Mouse (Mus musculus) splenic B cell, adult 2 months (primary cell): ENCODE measurements at regions not wholly inside any gene's neighbourhood (a gene's known extent, or its start where the extent isn't known, plus 50 kb on each side); places are given as distances from the start of the nearest gene placed in this dataset.
A peak's percentile ranks its signal among the peaks of the same experiment; 100 is the strongest.

ENCODE experiments used
- DNase-seq: peaks from one replicate; pipeline ENCODE4 v3.0.0-alpha.2; 2011; ENCODE audit warnings: low read depth, low spot score
- H3K27me3 ChIP-seq: 2 replicates; pipeline ENCODE4 v1.6.1; 2012; ENCODE audit warnings: mild to moderate bottlenecking, low read length, moderate library complexity, mixed read lengths; ENCODE audit not compliant: control insufficient read depth, poor library complexity, insufficient read depth, severe bottlenecking
- H3K36me3 ChIP-seq: 2 replicates; pipeline ENCODE4 v1.6.1; 2012; ENCODE audit warnings: mild to moderate bottlenecking, low read length, moderate library complexity, mixed read lengths; ENCODE audit not compliant: control insufficient read depth, poor library complexity, insufficient read depth, severe bottlenecking

GRCm38 (mm10) chr1:88588747-88589146, 78.9 kb upstream of the Glrp1 start:
- DNase-seq, result no peak
- Histone ChIP-seq H3K27me3 (no peaks in the 10 kb centered on the region), H3K36me3 (no peaks in the 10 kb centered on the region)

- Histone ChIP-seq H3K27me3 (no peaks in the 10 kb centered on the region), H3K36me3 (no peaks in the 10 kb centered on the region)
- DNase-seq, result peak; percentile 72
Measured at GRCm38 (mm10) chr1:88586823-88587820, 77.3 kb upstream of the Glrp1 start.

DNA sequence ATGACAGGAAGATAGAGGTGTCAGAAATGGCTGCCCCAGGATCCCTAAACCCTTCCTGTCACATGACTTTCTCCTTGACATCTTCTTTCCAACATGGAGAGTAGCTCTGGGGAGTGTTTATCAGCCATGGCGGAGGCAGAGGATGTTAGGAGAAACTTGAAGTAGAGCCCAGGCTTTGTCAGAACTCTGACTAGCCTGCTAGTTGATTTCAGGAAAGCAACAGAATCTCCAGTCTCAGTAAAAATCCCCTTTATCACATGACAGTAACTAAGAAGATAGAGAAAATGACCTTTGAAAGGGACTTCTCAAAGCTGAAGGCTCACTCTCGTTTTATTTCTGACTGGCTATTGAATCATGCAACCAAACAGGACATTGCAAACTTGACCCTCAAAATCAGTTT, 76.3 kb upstream of the Glrp1 start:
- H3K36me3 ChIP-seq, result no peaks in the 10 kb centered on the region
- no peak for DNase-seq
- H3K27me3 ChIP-seq, result no peaks in the 10 kb centered on the region

DNA sequence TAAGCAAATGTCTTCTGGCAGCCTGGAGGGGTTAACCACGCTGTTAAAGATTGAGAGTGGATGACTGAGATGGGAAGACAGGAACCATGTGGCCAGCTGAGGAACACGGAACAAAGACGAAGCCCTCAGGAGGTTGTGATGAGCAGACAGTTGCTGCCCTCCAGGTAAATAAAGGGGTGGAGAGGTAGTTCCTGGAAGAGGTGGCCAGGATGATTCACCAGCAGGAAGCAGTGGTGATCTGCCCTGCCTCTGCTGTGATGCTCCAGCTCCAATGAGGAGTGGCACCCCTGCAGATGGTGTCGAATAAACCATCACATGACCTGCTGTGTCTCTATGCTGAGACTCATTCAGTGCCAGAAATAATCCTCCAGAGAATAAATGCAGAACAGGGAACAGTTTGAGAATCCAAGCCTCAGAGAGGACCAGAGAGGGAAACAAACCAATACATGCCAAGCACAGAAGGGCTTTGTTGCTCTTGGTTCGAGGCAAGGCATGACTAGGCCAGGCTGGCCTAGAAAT, 74.7 kb upstream of the Glrp1 start:
- no peak for DNase-seq
- Histone ChIP-seq H3K36me3 (no peaks in the 10 kb centered on the region), H3K27me3 (no peaks in the 10 kb centered on the region)

DNA sequence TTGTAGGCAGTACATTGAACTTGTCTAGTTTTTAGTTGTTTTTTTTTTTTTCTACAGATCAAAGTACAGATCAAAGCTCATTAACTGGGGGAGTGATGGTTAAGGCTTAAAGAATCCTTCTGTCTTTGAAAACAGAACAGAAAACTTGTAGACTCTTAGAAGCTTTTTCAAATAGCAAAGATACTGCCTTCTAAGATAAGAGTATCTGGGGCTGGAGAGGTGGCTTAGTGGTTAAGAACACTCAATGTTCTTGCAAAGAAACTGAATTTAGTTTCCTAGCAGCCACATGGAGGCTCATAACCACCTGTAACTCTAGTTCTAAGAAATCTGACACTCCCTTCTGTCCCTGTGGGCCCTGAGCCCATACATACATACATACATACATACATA, 68.4 kb upstream of the Glrp1 start:
- DNase-seq, result no peak
- no peaks in the 10 kb centered on the region for H3K27me3 ChIP-seq
- no peaks in the 10 kb centered on the region for H3K36me3 ChIP-seq

DNA sequence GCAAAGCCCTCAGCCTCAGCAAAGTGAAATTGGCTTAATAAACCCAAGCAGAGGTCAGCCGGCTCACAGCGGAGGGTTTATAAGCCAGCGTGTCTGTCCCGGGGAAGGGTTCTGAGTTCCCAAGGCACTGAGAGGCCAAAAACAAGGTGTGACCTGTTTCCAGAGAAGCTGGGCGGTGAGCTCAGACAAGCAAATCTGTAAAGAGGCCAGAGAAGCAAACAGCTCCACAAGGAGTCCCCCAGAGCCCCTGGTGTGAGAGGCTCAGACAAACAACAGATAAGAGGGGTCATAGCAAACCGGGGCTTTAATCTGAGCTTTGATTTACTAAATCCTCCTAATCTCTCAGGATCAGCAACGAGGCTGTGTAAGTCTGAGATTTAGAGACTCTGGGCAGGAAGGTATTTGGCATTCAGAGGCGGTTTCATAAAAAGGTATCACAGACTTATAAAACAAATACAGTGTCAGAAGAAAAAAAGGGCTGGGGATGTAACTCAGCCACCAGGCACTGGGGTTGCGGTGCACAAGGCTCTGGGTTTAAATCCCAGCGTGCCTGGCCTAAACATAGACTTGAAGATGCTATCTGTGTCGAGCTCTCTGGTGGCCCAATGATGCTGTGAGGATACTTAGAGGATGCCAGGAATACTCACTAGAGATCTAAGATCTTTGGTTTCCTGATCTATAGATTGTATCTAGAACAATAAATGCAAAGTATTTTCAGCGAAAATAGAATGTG, 67.8 kb upstream of the Glrp1 start:
- no peak for DNase-seq
- Histone ChIP-seq H3K36me3 (no peaks in the 10 kb centered on the region), H3K27me3 (no peaks in the 10 kb centered on the region)

DNA sequence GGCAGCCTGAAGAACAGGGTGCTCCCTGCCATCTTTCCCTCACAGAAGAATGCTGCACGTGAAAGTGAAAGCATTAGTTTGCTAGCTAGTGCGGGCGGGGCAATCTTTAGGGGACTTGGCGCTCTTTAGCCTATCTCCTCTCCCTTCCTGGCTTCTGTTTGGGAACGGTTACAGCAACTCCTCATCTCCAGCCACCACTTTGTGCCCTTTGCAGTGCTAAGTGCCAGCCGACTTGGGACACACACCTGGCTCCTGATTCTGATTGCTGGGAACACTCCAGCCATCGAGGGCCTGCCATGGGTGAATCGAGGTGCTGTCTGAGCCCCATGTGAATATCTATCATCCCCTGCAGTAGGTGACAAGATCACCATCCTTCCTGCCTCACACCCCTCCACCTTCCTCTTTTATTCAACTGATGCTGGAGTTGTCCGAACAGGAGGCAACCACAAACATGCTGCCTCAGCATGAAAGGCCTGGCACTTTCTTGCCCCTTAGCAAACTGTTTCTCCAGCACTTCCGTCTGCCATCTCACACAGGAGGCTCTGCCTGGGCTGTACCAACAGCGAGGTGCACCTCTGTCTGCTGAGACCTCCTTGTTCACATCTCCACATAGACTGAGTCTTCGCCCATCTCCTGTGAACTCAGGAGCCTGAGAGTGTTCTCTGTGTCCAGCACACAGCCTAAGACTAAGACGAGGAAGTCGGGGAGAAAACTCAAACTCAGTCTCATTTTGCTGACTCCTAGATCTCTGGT, 66.2 kb upstream of the Glrp1 start:
- peak; percentile 22 for DNase-seq

GRCm38 (mm10) chr1:88575291-88575690, 65.4 kb upstream of the Glrp1 start:
- H3K27me3 ChIP-seq, result no peaks in the 10 kb centered on the region
- no peaks in the 10 kb centered on the region for H3K36me3 ChIP-seq
- no peak for DNase-seq

More for the DNA sequence above, 66.2 kb upstream of the Glrp1 start:
- no peaks in the 10 kb centered on the region for H3K36me3 ChIP-seq
- no peaks in the 10 kb centered on the region for H3K27me3 ChIP-seq

GRCm38 (mm10) chr1:88572161-88572560, 62.3 kb upstream of the Glrp1 start:
- Histone ChIP-seq H3K27me3 (no peaks in the 10 kb centered on the region), H3K36me3 (no peaks in the 10 kb centered on the region)
- DNase-seq, result no peak

GRCm38 (mm10) chr1:88568447-88569053, 58.7 kb upstream of the Glrp1 start:
- no peak for DNase-seq
- no peaks in the 10 kb centered on the region for H3K36me3 ChIP-seq
- no peaks in the 10 kb centered on the region for H3K27me3 ChIP-seq

- peak; percentile 26 for DNase-seq
- no peaks in the 10 kb centered on the region for H3K36me3 ChIP-seq
- H3K27me3 ChIP-seq, result no peaks in the 10 kb centered on the region
Measured at GRCm38 (mm10) chr1:88567198-88567597, 57.3 kb upstream of the Glrp1 start.

- DNase-seq, result no peak
- no peaks in the 10 kb centered on the region for H3K36me3 ChIP-seq
- no peaks in the 10 kb centered on the region for H3K27me3 ChIP-seq
Measured at GRCm38 (mm10) chr1:88566426-88566825, 56.6 kb upstream of the Glrp1 start.

DNA sequence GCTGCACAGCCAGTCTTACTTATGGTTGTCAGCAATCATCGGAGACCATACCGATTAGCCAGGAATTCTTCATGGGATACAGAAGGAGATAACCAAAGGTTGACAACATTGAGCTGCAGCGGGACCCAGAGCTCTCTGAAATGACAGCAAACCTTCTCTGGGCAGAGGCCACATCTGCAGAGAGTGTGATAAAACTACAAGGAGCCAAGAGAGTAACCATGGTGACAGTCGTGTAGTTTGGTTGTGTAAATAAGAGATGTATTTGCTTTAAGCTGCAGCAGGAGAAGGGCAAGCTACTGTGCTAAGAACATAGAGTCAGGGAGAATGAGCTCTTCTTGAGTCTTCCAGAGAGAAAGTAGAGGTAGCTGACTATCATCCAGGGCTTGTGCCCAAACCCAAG, 55.0 kb upstream of the Glrp1 start:
- Histone ChIP-seq H3K27me3 (no peaks in the 10 kb centered on the region), H3K36me3 (no peaks in the 10 kb centered on the region)
- no peak for DNase-seq

DNA sequence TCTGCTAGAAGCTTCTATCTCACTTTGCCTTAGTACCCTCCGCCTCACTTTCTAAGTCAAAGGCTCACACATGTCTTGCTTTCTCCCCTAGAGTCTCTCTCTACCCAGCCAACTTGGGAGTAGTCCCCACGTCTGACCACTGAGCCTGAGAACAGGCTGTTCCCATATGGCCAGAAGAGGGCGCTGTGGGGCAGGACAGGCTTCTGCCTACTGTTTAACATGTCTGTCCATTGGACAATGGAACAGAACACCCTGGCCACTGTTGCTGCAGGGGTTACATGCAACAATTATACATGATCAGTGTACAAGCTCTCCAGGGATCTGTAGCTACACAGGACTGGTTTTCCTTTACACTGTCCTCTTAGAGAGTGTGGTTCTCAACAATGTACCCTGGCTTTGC, 52.5 kb upstream of the Glrp1 start:
- DNase-seq, result peak; percentile 82
- H3K27me3 ChIP-seq, result no peaks in the 10 kb centered on the region
- H3K36me3 ChIP-seq, result no peaks in the 10 kb centered on the region
